Mouse (Mus musculus) kidney, embryonic 15.5 days (tissue): ENCODE data around the gene Ide. TPM values are rescaled to one million over a fixed set of nuclear protein-coding genes. Genes with fewer than 3 reads are reported as not detected.

Experiments
- ATAC-seq: fragments of 200-750 bp; cut with Nextera tagmentation; replicated peaks from 2 replicates; pipeline ENCODE4 v1.8.0; 2017; ENCODE audit warnings: moderate TSS enrichment; ENCODE audit not compliant: low FRiP score
- H3K27ac ChIP-seq: fragments of 300-500 bp; sonication (generic); 2 replicates; pipeline ENCODE4 v1.5.1; 2015; ENCODE audit warnings: mild to moderate bottlenecking, inconsistent platforms
- H3K27me3 ChIP-seq: fragments of 300-500 bp; sonication (generic); 2 replicates; pipeline ENCODE4 v1.6.1; 2015; ENCODE audit warnings: inconsistent platforms
- H3K36me3 ChIP-seq: fragments of 300-500 bp; sonication (generic); 2 replicates; pipeline ENCODE4 v1.6.1; 2015; ENCODE audit warnings: inconsistent platforms
- H3K4me1 ChIP-seq: fragments of 300-500 bp; sonication (generic); 2 replicates; pipeline ENCODE4 v1.6.1; 2015; ENCODE audit warnings: inconsistent platforms
- H3K4me2 ChIP-seq: fragments of 300-500 bp; sonication (generic); 2 replicates; pipeline ENCODE4 v1.6.1; 2015; ENCODE audit warnings: moderate library complexity, mild to moderate bottlenecking, inconsistent platforms
- H3K4me3 ChIP-seq: fragments of 300-500 bp; sonication (generic); replicated peaks from 2 replicates; pipeline ENCODE4 v1.5.1; 2015; ENCODE audit warnings: mild to moderate bottlenecking, inconsistent platforms
- H3K9ac ChIP-seq: fragments of 300-500 bp; sonication (generic); 2 replicates; pipeline ENCODE4 v1.6.1; 2015; ENCODE audit warnings: mild to moderate bottlenecking, inconsistent platforms
- H3K9me3 ChIP-seq: fragments of 300-500 bp; sonication (generic); replicated peaks from 2 replicates; pipeline ENCODE4 v1.6.1; 2016; ENCODE audit warnings: inconsistent platforms
- WGBS: fragments of 180-500 bp; shearing (Covaris S2); methylation state at CpG from one replicate; pipeline ENCODE4 v1.1.7; 2015; ENCODE audit warnings: mixed read lengths; 5-methylcytosine and 5-hydroxymethylcytosine counted together
- polyA plus RNA-seq: library from polyadenylated mRNA; unstranded; fragments of >200 nt; fragmentation: Nextera tagmentation; extraction: Ambion mirVana; gene quantifications from 2 replicates; pipeline ENCODE4 v1.2.1, GENCODE M21; 2015

The Ide gene
- polyA plus RNA-seq, 1 experiment from 2014 or later, result 53.3 TPM

GRCm38 (mm10) chr19:37327216-37327615, 10.4 kb downstream of the Ide start:
- Histone ChIP-seq H3K4me1 (no peaks in the 10 kb centered on the region), H3K27me3 (no peaks in the 10 kb centered on the region), H3K4me3 (no peak overlapping the region), H3K4me2 (no peak overlapping the region), H3K9ac (no peak overlapping the region), H3K9me3 (no peaks in the 10 kb centered on the region), H3K27ac (no peak overlapping the region), H3K36me3 (peaks cover 44% of the 10 kb centered on the region)
- WGBS, result 84% methylated on average over 5 of the region's 5 CpGs
- ATAC-seq, result no peak

GRCm38 (mm10) chr19:37323566-37323965, 14.1 kb downstream of the Ide start:
- Histone ChIP-seq H3K4me3 (no peak overlapping the region), H3K27me3 (no peaks in the 10 kb centered on the region), H3K9me3 (no peaks in the 10 kb centered on the region), H3K9ac (no peak overlapping the region), H3K36me3 (peaks cover 38% of the 10 kb centered on the region), H3K27ac (no peak overlapping the region), H3K4me1 (no peaks in the 10 kb centered on the region), H3K4me2 (no peak overlapping the region)
- no peak for ATAC-seq
- 41% methylated on average over 3 of the region's 3 CpGs for WGBS

- Histone ChIP-seq H3K4me2 (no peak overlapping the region), H3K4me1 (no peaks in the 10 kb centered on the region), H3K36me3 (peaks cover 32% of the 10 kb centered on the region), H3K27me3 (no peaks in the 10 kb centered on the region), H3K9ac (no peak overlapping the region), H3K4me3 (no peak overlapping the region), H3K9me3 (no peaks in the 10 kb centered on the region), H3K27ac (no peak overlapping the region)
- 83% methylated on average over 16 of the region's 16 CpGs for WGBS
- ATAC-seq, result no peak
Observed at GRCm38 (mm10) chr19:37320802-37321619, 16.6 kb downstream of the Ide start.

- no peak for ATAC-seq
- H3K4me3 ChIP-seq, result no peak overlapping the region
- 75% methylated on average over 4 of the region's 4 CpGs for WGBS
- no peak overlapping the region for H3K4me2 ChIP-seq
- peaks cover 41% of the 10 kb centered on the region for H3K36me3 ChIP-seq
- H3K9me3 ChIP-seq, result no peaks in the 10 kb centered on the region
- no peak overlapping the region for H3K9ac ChIP-seq
- H3K4me1 ChIP-seq, result no peaks in the 10 kb centered on the region
- no peaks in the 10 kb centered on the region for H3K27me3 ChIP-seq
- H3K27ac ChIP-seq, result no peak overlapping the region
Observed at GRCm38 (mm10) chr19:37317359-37317758, 20.3 kb downstream of the Ide start.

GRCm38 (mm10) chr19:37315091-37315490, 22.6 kb downstream of the Ide start:
- no peak overlapping the region for H3K27ac ChIP-seq
- H3K9me3 ChIP-seq, result no peaks in the 10 kb centered on the region
- ATAC-seq, result no peak
- H3K4me2 ChIP-seq, result no peak overlapping the region
- WGBS, result 91% methylated on average over 9 of the region's 9 CpGs
- peaks cover 48% of the 10 kb centered on the region for H3K36me3 ChIP-seq
- H3K27me3 ChIP-seq, result no peaks in the 10 kb centered on the region
- H3K4me3 ChIP-seq, result no peak overlapping the region
- H3K9ac ChIP-seq, result no peak overlapping the region
- no peaks in the 10 kb centered on the region for H3K4me1 ChIP-seq

- Histone ChIP-seq H3K4me3 (no peak overlapping the region), H3K4me1 (peaks cover 8% of the 10 kb centered on the region; the same call in 1 of the 2 replicates), H3K27ac (no peak overlapping the region), H3K9ac (no peak overlapping the region), H3K27me3 (no peaks in the 10 kb centered on the region), H3K9me3 (no peaks in the 10 kb centered on the region), H3K4me2 (no peak overlapping the region), H3K36me3 (peaks cover 38% of the 10 kb centered on the region)
- 95% methylated on average over 6 of the region's 6 CpGs for WGBS
- no peak for ATAC-seq
Observed at GRCm38 (mm10) chr19:37311426-37311825, 26.2 kb downstream of the Ide start.

GRCm38 (mm10) chr19:37310133-37310532, 27.5 kb downstream of the Ide start:
- no peak for ATAC-seq
- Histone ChIP-seq H3K27ac (no peak overlapping the region), H3K36me3 (peaks cover 36% of the 10 kb centered on the region), H3K4me2 (no peak overlapping the region), H3K9me3 (no peaks in the 10 kb centered on the region), H3K4me1 (peaks cover 8% of the 10 kb centered on the region; the same call in 1 of the 2 replicates), H3K27me3 (no peaks in the 10 kb centered on the region), H3K9ac (no peak overlapping the region), H3K4me3 (no peak overlapping the region)
- 82% methylated on average over 4 of the region's 4 CpGs for WGBS

GRCm38 (mm10) chr19:37308941-37309340, 28.7 kb downstream of the Ide start:
- 51% methylated on average over 7 of the region's 7 CpGs for WGBS
- ATAC-seq, result 0 out of 2 replicates have a peak, but pooled peaks have one; percentile 33
- Histone ChIP-seq H3K4me2 (no peak overlapping the region), H3K9me3 (no peaks in the 10 kb centered on the region), H3K9ac (no peak overlapping the region), H3K4me1 (peaks cover 8% of the 10 kb centered on the region; the same call in 1 of the 2 replicates), H3K27me3 (no peaks in the 10 kb centered on the region), H3K27ac (no peak overlapping the region), H3K36me3 (peaks cover 25% of the 10 kb centered on the region), H3K4me3 (no peak overlapping the region)

GRCm38 (mm10) chr19:37307826-37308545, 29.7 kb downstream of the Ide start:
- no peak for ATAC-seq
- H3K9me3 ChIP-seq, result no peaks in the 10 kb centered on the region
- WGBS, result 64% methylated on average over 6 of the region's 6 CpGs
- H3K27ac ChIP-seq, result no peak overlapping the region
- H3K36me3 ChIP-seq, result peaks cover 24% of the 10 kb centered on the region; the same call in 1 of the 2 replicates
- H3K9ac ChIP-seq, result no peak overlapping the region
- peaks cover 8% of the 10 kb centered on the region; the same call in 1 of the 2 replicates for H3K4me1 ChIP-seq
- no peak overlapping the region for H3K4me3 ChIP-seq
- no peaks in the 10 kb centered on the region for H3K27me3 ChIP-seq
- no peak overlapping the region for H3K4me2 ChIP-seq

- Histone ChIP-seq H3K27me3 (no peaks in the 10 kb centered on the region), H3K9me3 (no peaks in the 10 kb centered on the region), H3K4me1 (peaks cover 8% of the 10 kb centered on the region; the same call in 1 of the 2 replicates), H3K4me3 (no peak overlapping the region), H3K9ac (no peak overlapping the region), H3K36me3 (peaks cover 24% of the 10 kb centered on the region), H3K4me2 (no peak overlapping the region), H3K27ac (no peak overlapping the region)
- 91% methylated on average over 3 of the region's 3 CpGs for WGBS
- no peak for ATAC-seq
Observed at GRCm38 (mm10) chr19:37306176-37306575, 31.5 kb downstream of the Ide start.

GRCm38 (mm10) chr19:37304866-37305265, 32.8 kb downstream of the Ide start:
- no peak overlapping the region for H3K27ac ChIP-seq
- no peaks in the 10 kb centered on the region for H3K9me3 ChIP-seq
- peaks cover 8% of the 10 kb centered on the region; the same call in 1 of the 2 replicates for H3K4me1 ChIP-seq
- no peaks in the 10 kb centered on the region for H3K27me3 ChIP-seq
- ATAC-seq, result no peak
- H3K4me2 ChIP-seq, result no peak overlapping the region
- no peak overlapping the region for H3K9ac ChIP-seq
- 93% methylated on average over 5 of the region's 5 CpGs for WGBS
- H3K4me3 ChIP-seq, result no peak overlapping the region
- H3K36me3 ChIP-seq, result peaks cover 15% of the 10 kb centered on the region

- Histone ChIP-seq H3K4me3 (no peak overlapping the region), H3K4me2 (no peak overlapping the region), H3K4me1 (peaks cover 3% of the 10 kb centered on the region; the same call in 1 of the 2 replicates), H3K27me3 (no peaks in the 10 kb centered on the region), H3K27ac (no peak overlapping the region), H3K9ac (no peak overlapping the region), H3K9me3 (no peaks in the 10 kb centered on the region), H3K36me3 (peaks cover 15% of the 10 kb centered on the region)
- WGBS, result 77% methylated on average over 4 of the region's 4 CpGs
- no peak for ATAC-seq
Observed at GRCm38 (mm10) chr19:37304006-37304405, 33.6 kb downstream of the Ide start.
